Mouse (Mus musculus): ENCODE measurements at regions not wholly inside any gene's neighbourhood (a gene's known extent, or its start where the extent isn't known, plus 50 kb on each side); places are given as distances from the start of the nearest gene placed in this dataset.

DNA sequence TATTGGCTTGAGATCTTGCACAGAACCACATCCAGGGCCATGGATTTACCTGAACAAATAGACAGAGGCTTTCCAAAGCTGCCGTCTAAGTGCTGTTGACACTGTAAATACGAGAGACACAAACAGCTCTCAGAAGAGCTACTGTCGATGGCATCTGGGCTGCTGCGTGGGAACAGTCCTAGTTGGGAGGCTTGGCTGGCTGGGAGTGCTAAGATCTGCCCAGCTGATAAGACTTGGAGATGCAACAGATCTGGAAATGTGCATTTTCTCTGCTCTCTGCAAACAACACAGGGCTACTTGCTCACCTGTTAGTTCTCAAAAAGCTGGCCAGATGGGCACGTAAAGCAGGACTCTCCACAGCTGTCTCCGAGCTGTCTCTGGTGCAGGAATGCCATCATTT is 78.8 kb downstream of the Thnsl2 start:
- no peak for TF ChIP-seq EP300 (IDR thresholded peaks at IDR 0.05; ENCODE audit: low read depth)
- TF ChIP-seq CTCF (IDR thresholded peaks at IDR 0.05; ENCODE audit: low read depth): no peak
- no peak overlapping the region for H3K27ac ChIP-seq
- DNase-seq (ENCODE audit: low read depth in 3 of 3, low spot score in 3 of 3) (no peak), ATAC-seq (ENCODE audit: insufficient read depth) (no peak)
- H3K36me3 ChIP-seq (replicated peaks; ENCODE audit: control insufficient read depth, insufficient read depth, low read depth): no peaks in the 10 kb centered on the region
- no peaks in the 10 kb centered on the region for H3K27me3 ChIP-seq (ENCODE audit: control insufficient read depth, insufficient read depth, low read length)
- no peak overlapping the region for H3K9ac ChIP-seq (replicated peaks)
- H3K4me1 ChIP-seq (replicated peaks; ENCODE audit: control insufficient read depth in 2 of 2, insufficient read depth in 2 of 2, low read length in 1 of 2): no peaks in the 10 kb centered on the region
- no peaks in the 10 kb centered on the region for H3K9me3 ChIP-seq (ENCODE audit: control insufficient read depth, low read length)
- WGBS (ENCODE audit: insufficient replicate concordance): 41% methylated on average over 6 of the region's 6 CpGs
- no peak overlapping the region for H3K4me3 ChIP-seq (ENCODE audit: insufficient read depth in 1 of 2, low read depth in 2 of 2, low read length in 2 of 2)
- H3K4me2 ChIP-seq (ENCODE audit: low read depth): no peak overlapping the region

DNA sequence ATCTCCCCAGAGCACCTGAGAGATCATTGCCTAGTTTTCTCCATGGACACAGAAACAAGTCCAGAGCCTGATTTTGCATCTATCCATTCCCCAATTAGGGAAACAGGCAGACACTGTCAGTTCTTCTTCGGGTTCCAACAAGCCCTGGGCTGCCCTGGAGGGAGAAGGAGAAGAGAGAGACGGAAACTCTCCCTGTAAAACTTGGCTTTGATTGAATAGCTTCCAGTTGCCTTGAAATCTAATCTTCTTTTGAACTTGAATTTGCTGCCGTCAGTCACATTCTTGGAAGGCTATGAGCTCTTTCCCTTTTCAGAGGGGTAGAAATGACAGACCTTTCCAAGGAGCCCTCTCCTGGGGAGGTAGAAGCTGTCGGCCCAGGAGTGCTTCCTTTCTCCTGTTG is 75.0 kb downstream of the Thnsl2 start:
- H3K27ac ChIP-seq: no peak overlapping the region
- DNase-seq (ENCODE audit: low read depth in 3 of 3, low spot score in 3 of 3) (no peak), ATAC-seq (ENCODE audit: insufficient read depth) (no peak)
- no peaks in the 10 kb centered on the region for H3K4me1 ChIP-seq (replicated peaks; ENCODE audit: control insufficient read depth in 2 of 2, insufficient read depth in 2 of 2, low read length in 1 of 2)
- TF ChIP-seq CTCF (IDR thresholded peaks at IDR 0.05; ENCODE audit: low read depth) (no peak), EP300 (IDR thresholded peaks at IDR 0.05; ENCODE audit: low read depth) (no peak)
- H3K9me3 ChIP-seq (ENCODE audit: control insufficient read depth, low read length): no peaks in the 10 kb centered on the region
- H3K27me3 ChIP-seq (ENCODE audit: control insufficient read depth, insufficient read depth, low read length): no peaks in the 10 kb centered on the region
- H3K4me2 ChIP-seq (ENCODE audit: low read depth): no peak overlapping the region
- WGBS (ENCODE audit: insufficient replicate concordance): 46% methylated on average over 4 of the region's 4 CpGs
- no peak overlapping the region for H3K4me3 ChIP-seq (ENCODE audit: insufficient read depth in 1 of 2, low read depth in 2 of 2, low read length in 2 of 2)
- H3K9ac ChIP-seq (replicated peaks): no peak overlapping the region
- H3K36me3 ChIP-seq (replicated peaks; ENCODE audit: control insufficient read depth, insufficient read depth, low read depth): no peaks in the 10 kb centered on the region

DNA sequence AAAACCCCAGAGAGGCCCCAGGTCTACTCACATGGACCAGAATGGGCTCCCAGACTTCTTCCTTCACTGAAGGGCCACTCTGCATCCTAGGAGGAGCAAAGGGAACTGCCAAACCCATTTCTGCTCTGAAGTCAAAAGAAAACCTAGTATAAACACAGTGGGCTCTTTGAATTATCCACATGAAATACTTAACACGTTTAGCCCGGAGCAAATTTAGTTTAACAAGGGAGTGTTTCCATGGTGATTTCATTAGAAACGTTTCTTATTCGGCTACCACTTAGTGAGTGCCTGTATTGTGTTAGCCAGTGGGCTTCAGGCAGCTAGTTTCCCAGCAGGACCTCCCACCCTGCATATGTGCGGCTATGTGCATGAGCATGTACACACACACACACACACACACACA is 69.4 kb downstream of the Thnsl2 start:
- DNase-seq (ENCODE audit: low read depth in 3 of 3, low spot score in 3 of 3): no peak
- Histone ChIP-seq H3K36me3 (replicated peaks; ENCODE audit: control insufficient read depth, insufficient read depth, low read depth) (no peaks in the 10 kb centered on the region), H3K27me3 (ENCODE audit: control insufficient read depth, insufficient read depth, low read length) (no peaks in the 10 kb centered on the region), H3K9me3 (ENCODE audit: control insufficient read depth, low read length) (no peaks in the 10 kb centered on the region), H3K27ac (no peak overlapping the region), H3K9ac (replicated peaks) (no peak overlapping the region), H3K4me1 (replicated peaks; ENCODE audit: control insufficient read depth in 2 of 2, insufficient read depth in 2 of 2, low read length in 1 of 2) (no peaks in the 10 kb centered on the region), H3K4me3 (ENCODE audit: insufficient read depth in 1 of 2, low read depth in 2 of 2, low read length in 2 of 2) (no peak overlapping the region), H3K4me2 (ENCODE audit: low read depth) (no peak overlapping the region)
- no peak for ATAC-seq (ENCODE audit: insufficient read depth)
- WGBS (ENCODE audit: insufficient replicate concordance): 58% methylated on average over 5 of the region's 5 CpGs
- TF ChIP-seq EP300 (IDR thresholded peaks at IDR 0.05; ENCODE audit: low read depth) (no peak), CTCF (IDR thresholded peaks at IDR 0.05; ENCODE audit: low read depth) (no peak)
